ENCODE assay signal across 9 mouse cellular contexts in the genomic region with DNA sequence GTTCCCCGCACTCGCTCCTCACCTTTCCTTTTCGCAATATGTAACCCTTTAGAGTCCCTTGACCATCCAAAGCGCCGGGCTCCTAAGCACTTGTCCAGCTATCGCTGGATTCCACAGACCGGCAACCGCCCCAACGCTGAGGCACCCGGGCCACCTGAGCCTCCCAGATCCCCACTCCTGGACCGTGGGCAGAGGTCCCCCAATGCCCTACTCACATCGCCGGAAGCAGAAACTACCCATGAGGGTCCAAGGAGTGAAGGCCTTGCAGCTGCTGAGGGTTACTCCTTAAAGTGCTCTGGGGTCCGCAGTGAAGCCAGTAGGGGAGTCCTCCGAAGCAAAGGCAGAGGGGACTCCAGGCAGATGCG. TPM values are rescaled to one million over a fixed set of nuclear protein-coding genes. Genes with fewer than 3 reads are reported as not detected.
A peak's percentile ranks its signal among the peaks of the same experiment; 100 is the strongest.
DNase-seq lines count a peak whose midpoint lies in the region; ATAC-seq and TF ChIP-seq lines count a peak whose summit lies in the region.
"Had no signal": no experiment of that assay in that cellular context is flagged by ENCODE, and none has a peak within 500 bp of the region (broad histone marks: within the 10 kb centered on the region; RNA-seq: fewer than 3 reads in every experiment).

No protein-coding gene starts in this region.

- no peak overlapping the region for H3K27ac ChIP-seq in kidney, embryonic 16.5 days (ENCODE audit: low read length)
- no peak overlapping the region for H3K27ac ChIP-seq in embryonic facial prominence, embryonic 13.5 days
- H3K27ac ChIP-seq in hindbrain, embryonic 15.5 days (replicated peaks), result peak overlapping the region; percentile 98
- no peak overlapping the region for H3K27ac ChIP-seq in liver, postnatal 0 days (ENCODE audit: low read depth)
- H3K27ac ChIP-seq in stomach, postnatal 0 days (replicated peaks), result no peak overlapping the region
- H3K27ac ChIP-seq in kidney, adult 2 months (ENCODE audit: insufficient read depth, low read depth, low read length), result no peak overlapping the region
- H3K27ac ChIP-seq: macrophage had no signal

- peak overlapping the region; percentile 99 for H3K4me2 ChIP-seq in kidney, embryonic 16.5 days (replicated peaks; ENCODE audit: low read depth, low read length)
- H3K4me2 ChIP-seq in embryonic facial prominence, embryonic 13.5 days, result peak overlapping the region; percentile 99
- peak overlapping the region; percentile 67 for H3K4me2 ChIP-seq in hindbrain, embryonic 15.5 days
- H3K4me2 ChIP-seq in liver, postnatal 0 days (ENCODE audit: low read depth, low read length), result peak overlapping the region; percentile 58
- H3K4me2 ChIP-seq in stomach, postnatal 0 days (replicated peaks; ENCODE audit: low read depth), result peak overlapping the region; percentile 94

- peaks cover 25% of the 10 kb centered on the region for H3K4me1 ChIP-seq in kidney, embryonic 16.5 days (ENCODE audit: insufficient read depth, low read length)
- H3K4me1 ChIP-seq in embryonic facial prominence, embryonic 13.5 days, result peaks cover 14% of the 10 kb centered on the region
- peaks cover 12% of the 10 kb centered on the region for H3K4me1 ChIP-seq in hindbrain, embryonic 15.5 days (replicated peaks)
- H3K4me1 ChIP-seq in liver, postnatal 0 days (ENCODE audit: insufficient read depth), result no peaks in the 10 kb centered on the region
- no peaks in the 10 kb centered on the region for H3K4me1 ChIP-seq in stomach, postnatal 0 days (replicated peaks; ENCODE audit: control insufficient read depth, insufficient read depth)
- no peaks in the 10 kb centered on the region for H3K4me1 ChIP-seq in kidney, adult 2 months (ENCODE audit: control insufficient read depth, insufficient read depth, low read length)

- DNase-seq in kidney, adult 11 months, result no peak
- no peak for DNase-seq in liver, postnatal 0 days
- DNase-seq in stomach, postnatal 0 days (ENCODE audit: low spot score), result no peak
- no peak for DNase-seq in lung, postnatal 25 days (ENCODE audit: low spot score)
- DNase-seq in kidney, adult 2 months, result no peak

- peak overlapping the region; percentile 64 for H3K4me3 ChIP-seq in kidney, embryonic 16.5 days (ENCODE audit: low read length)
- H3K4me3 ChIP-seq in embryonic facial prominence, embryonic 13.5 days, result peak overlapping the region; percentile 66
- H3K4me3 ChIP-seq in hindbrain, embryonic 15.5 days, result peak overlapping the region; percentile 98
- H3K4me3 ChIP-seq in liver, postnatal 0 days (ENCODE audit: low read depth, low read length), result peak overlapping the region; percentile 31; the same call in 1 of the 2 replicates
- H3K4me3 ChIP-seq in stomach, postnatal 0 days (ENCODE audit: low read depth, low read length), result peak overlapping the region; percentile 56
- H3K4me3 ChIP-seq in kidney, adult 2 months (ENCODE audit: insufficient read depth, low read depth, low read length), result no peak overlapping the region

- TF ChIP-seq EP300 in liver, postnatal 0 days (IDR thresholded peaks at IDR 0.05; ENCODE audit: low read depth), result no peak
- TF ChIP-seq EP300 in stomach, postnatal 0 days (optimal IDR thresholded peaks at IDR 0.05), result no peak

- under 1% methylated on average over 16 of the region's 16 CpGs for WGBS in kidney, embryonic 16.5 days
- under 1% methylated on average over 16 of the region's 16 CpGs for WGBS in embryonic facial prominence, embryonic 13.5 days
- WGBS in hindbrain, embryonic 15.5 days, result under 1% methylated on average over 16 of the region's 16 CpGs
- WGBS in liver, postnatal 0 days (ENCODE audit: insufficient replicate concordance), result 2% methylated on average over 15 of the region's 16 CpGs
- 1% methylated on average over 13 of the region's 16 CpGs for WGBS in stomach, postnatal 0 days
- WGBS in kidney, adult 2 months, result 2% methylated on average over 16 of the region's 16 CpGs

- H3K9me3 ChIP-seq in kidney, embryonic 16.5 days (ENCODE audit: low read length), result no peaks in the 10 kb centered on the region
- H3K9me3 ChIP-seq in embryonic facial prominence, embryonic 13.5 days, result no peaks in the 10 kb centered on the region
- no peaks in the 10 kb centered on the region for H3K9me3 ChIP-seq in hindbrain, embryonic 15.5 days
- no peaks in the 10 kb centered on the region for H3K9me3 ChIP-seq in liver, postnatal 0 days (ENCODE audit: low read length)
- H3K9me3 ChIP-seq in stomach, postnatal 0 days (ENCODE audit: control insufficient read depth, low read length), result no peaks in the 10 kb centered on the region

- TF ChIP-seq POLR2A in kidney, adult 2 months (IDR thresholded peaks at IDR 0.05; ENCODE audit: low read depth, low read length), result no peak

- ATAC-seq in kidney, embryonic 16.5 days (ENCODE audit: low FRiP score, low TSS enrichment), result peak; percentile 20; the same call in 1 of the 2 replicates
- 0 out of 2 replicates have a peak, but pooled peaks have one; percentile 7 for ATAC-seq in embryonic facial prominence, embryonic 13.5 days (ENCODE audit: insufficient number of reproducible peaks, insufficient read depth, low FRiP score, low TSS enrichment, low read depth)
- ATAC-seq in hindbrain, embryonic 15.5 days (ENCODE audit: low FRiP score, low read depth), result peak; percentile 39
- no peak for ATAC-seq in liver, postnatal 0 days
- peak; percentile 26; the same call in 1 of the 2 replicates for ATAC-seq in stomach, postnatal 0 days (ENCODE audit: low FRiP score, low TSS enrichment)

- no peaks in the 10 kb centered on the region for H3K36me3 ChIP-seq in kidney, embryonic 16.5 days (ENCODE audit: insufficient read depth, low read length)
- H3K36me3 ChIP-seq in embryonic facial prominence, embryonic 13.5 days, result no peaks in the 10 kb centered on the region
- H3K36me3 ChIP-seq in hindbrain, embryonic 15.5 days, result no peaks in the 10 kb centered on the region
- no peaks in the 10 kb centered on the region for H3K36me3 ChIP-seq in liver, postnatal 0 days (replicated peaks; ENCODE audit: insufficient read depth, low read length)
- no peaks in the 10 kb centered on the region for H3K36me3 ChIP-seq in stomach, postnatal 0 days (ENCODE audit: control insufficient read depth, insufficient read depth, low read length)
- H3K36me3 ChIP-seq in kidney, adult 2 months (ENCODE audit: control insufficient read depth, insufficient read depth, low read length), result no peaks in the 10 kb centered on the region

- no peak for TF ChIP-seq CTCF in liver, postnatal 0 days (IDR thresholded peaks at IDR 0.05; ENCODE audit: low read depth)
- no peak for TF ChIP-seq CTCF in stomach, postnatal 0 days (IDR thresholded peaks at IDR 0.05; ENCODE audit: low read depth)
- no peak for TF ChIP-seq CTCF in kidney, adult 2 months (conservative IDR thresholded peaks at IDR 0.05; ENCODE audit: insufficient read depth, insufficient read length, low read depth, low read length)

- peak overlapping the region; percentile 61 for H3K9ac ChIP-seq in kidney, embryonic 16.5 days (replicated peaks; ENCODE audit: low read length)
- peak overlapping the region; percentile 74 for H3K9ac ChIP-seq in embryonic facial prominence, embryonic 13.5 days
- H3K9ac ChIP-seq in hindbrain, embryonic 15.5 days, result peak overlapping the region; percentile 98
- no peak overlapping the region for H3K9ac ChIP-seq in liver, postnatal 0 days (replicated peaks)
- peak overlapping the region; percentile 47 for H3K9ac ChIP-seq in stomach, postnatal 0 days (ENCODE audit: low read length)

- H3K27me3 ChIP-seq in kidney, embryonic 16.5 days (ENCODE audit: insufficient read depth, low read length), result peaks cover 44% of the 10 kb centered on the region
- peaks cover 48% of the 10 kb centered on the region for H3K27me3 ChIP-seq in embryonic facial prominence, embryonic 13.5 days
- no peaks in the 10 kb centered on the region for H3K27me3 ChIP-seq in hindbrain, embryonic 15.5 days
- H3K27me3 ChIP-seq in liver, postnatal 0 days (ENCODE audit: insufficient read depth, low read length), result peaks cover 32% of the 10 kb centered on the region
- H3K27me3 ChIP-seq in stomach, postnatal 0 days (ENCODE audit: control insufficient read depth, insufficient read depth, low read length), result peaks cover 7% of the 10 kb centered on the region; the same call in 1 of the 2 replicates
- H3K27me3 ChIP-seq in kidney, adult 2 months (replicated peaks; ENCODE audit: control insufficient read depth, insufficient read depth, low read length), result peaks cover 1% of the 10 kb centered on the region

RNA-seq across cellular contexts. Expression of gene Lrrc7, which starts 1.1 kb away (rescaled TPM):
- polyA plus RNA-seq in kidney, embryonic 16.5 days (2015; fragmentation: Nextera tagmentation; extraction: Ambion mirVana), result 0.15 TPM in 2 replicates
- 2.8 and 4.1 TPM in 2 replicates for polyA plus RNA-seq in embryonic facial prominence, embryonic 13.5 days (2015; fragmentation: Nextera tagmentation; extraction: Ambion mirVana)
- polyA plus RNA-seq in hindbrain, embryonic 15.5 days (2015; fragmentation: Nextera tagmentation; extraction: Ambion mirVana), result 12.2 and 12.8 TPM in 2 replicates
- polyA plus RNA-seq in liver, postnatal 0 days (2015; fragmentation: Nextera tagmentation; extraction: Ambion mirVana), result 0.01 TPM in 1 of 2 replicates, not detected in the other
- polyA plus RNA-seq in stomach, postnatal 0 days (2015; fragmentation: Nextera tagmentation; extraction: Ambion mirVana), result 0.39 and 0.41 TPM in 2 replicates
- not detected in 2 replicates for polyA plus RNA-seq in kidney, adult 2 months (2012; rRNA removed)
- polyA plus RNA-seq: macrophage had no signal
